Mouse (Mus musculus) gastrocnemius, adult 18-20 months (tissue): Measurements from ENCODE around the gene Jam2. TPM values are rescaled to one million over a fixed set of nuclear protein-coding genes. Genes with fewer than 3 reads are reported as not detected.

Experiments
- DNase-seq: peaks from one replicate; pipeline ENCODE4 v3.0.0; 2021; ENCODE audit warnings: low spot score
- total RNA-seq, 2 experiments: library from RNA; stranded (reverse); gene quantifications; 2 replicates each; pipeline ENCODE4 v1.2.3; 2021

The Jam2 gene
- total RNA-seq, 2 experiments from 2014 or later: 12.2 to 19.0 TPM

GRCm38 (mm10) chr16:84778861-84779630 is 5.1 kb downstream of the Jam2 start:
- no peak for DNase-seq

DNA sequence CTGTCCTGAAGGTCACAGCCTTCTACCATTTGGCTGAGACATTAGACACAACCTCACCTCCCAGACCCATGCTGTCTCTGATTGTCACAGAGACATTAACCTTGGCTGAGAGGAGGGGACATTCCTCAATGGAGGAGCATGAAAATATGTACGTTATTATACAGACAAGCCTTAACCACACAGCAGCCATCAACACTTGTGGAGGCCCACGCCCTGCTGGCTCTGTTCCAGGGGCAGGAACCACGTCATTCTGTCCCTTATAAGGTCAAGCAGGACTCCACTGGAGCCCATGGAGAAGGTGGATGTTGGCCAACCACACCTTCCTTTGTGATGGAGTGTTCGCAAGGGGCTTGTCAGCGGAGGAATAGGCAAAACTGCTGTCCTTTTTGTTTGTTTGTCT is 5.8 kb downstream of the Jam2 start:
- DNase-seq: no peak

DNA sequence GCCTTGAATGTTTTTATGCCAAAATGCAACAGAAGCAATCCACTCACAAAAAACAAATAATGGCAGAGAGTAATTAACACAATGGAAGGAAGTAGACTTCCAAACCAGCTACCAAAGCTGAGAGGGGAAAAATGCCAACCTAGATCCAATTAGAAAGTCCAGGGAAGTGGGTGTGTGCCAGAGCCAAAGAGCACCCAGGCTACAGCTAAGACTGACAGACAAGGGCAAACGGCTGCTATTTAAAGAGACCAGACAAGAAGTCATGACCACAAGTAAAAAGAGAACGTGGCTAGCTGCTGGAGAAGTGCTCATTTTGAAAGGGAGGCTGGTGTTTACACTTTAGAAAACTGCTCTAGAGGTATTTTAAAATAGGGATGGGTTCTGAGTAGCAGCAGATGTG is 9.4 kb downstream of the Jam2 start:
- DNase-seq: no peak

GRCm38 (mm10) chr16:84784966-84785365 is 11.0 kb downstream of the Jam2 start:
- DNase-seq: no peak

DNA sequence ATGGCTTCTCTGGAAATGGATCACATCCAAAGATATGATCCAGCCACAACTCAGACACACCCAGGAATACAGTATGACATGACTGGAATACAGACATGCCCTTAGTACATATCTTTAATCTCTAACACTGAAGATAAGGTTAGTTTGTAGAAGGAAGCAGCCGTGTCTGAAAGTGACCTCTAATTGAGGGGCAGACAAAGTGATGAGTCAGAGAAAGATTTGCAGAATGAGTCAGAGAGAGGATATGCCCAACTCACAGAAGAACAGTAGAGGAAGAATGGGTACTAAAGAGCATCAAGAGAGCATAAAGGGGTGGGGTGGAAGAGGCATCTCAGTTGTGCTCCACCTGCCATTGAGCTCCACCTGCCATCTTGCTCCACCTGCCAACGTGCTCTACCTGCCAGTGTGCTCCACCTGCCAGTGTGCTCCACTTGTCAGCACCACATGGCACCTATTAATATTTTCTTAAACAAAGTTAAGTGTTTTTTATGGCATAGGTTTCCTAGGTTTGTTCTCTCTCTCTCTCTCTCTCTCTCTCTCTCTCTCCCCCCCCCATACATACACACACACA is 16.8 kb downstream of the Jam2 start:
- no peak for DNase-seq

- no peak for DNase-seq
Measured at GRCm38 (mm10) chr16:84793401-84793800, 19.5 kb downstream of the Jam2 start.

DNA sequence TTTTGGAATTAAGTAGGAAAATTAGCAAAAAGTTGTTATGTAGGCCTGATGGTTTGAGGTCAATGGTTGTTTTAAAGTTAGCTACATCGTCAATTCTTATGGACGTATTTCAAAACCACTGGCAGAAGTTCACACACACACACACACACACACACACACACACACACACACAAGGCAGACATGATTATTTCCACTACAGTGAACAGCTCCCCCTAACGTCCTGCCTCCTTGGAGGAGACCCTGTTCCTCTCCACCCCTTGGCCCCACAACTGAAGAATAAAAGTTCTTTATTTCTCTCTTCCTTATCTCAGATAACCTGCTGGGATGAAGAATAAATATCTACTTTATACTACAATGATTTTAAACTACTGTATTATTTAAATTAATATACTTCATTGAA is 21.4 kb downstream of the Jam2 start:
- DNase-seq: no peak

- DNase-seq: no peak
Measured at GRCm38 (mm10) chr16:84796678-84797077, 22.8 kb downstream of the Jam2 start.

- no peak for DNase-seq
Measured at GRCm38 (mm10) chr16:84800038-84800437, 26.1 kb downstream of the Jam2 start.

DNA sequence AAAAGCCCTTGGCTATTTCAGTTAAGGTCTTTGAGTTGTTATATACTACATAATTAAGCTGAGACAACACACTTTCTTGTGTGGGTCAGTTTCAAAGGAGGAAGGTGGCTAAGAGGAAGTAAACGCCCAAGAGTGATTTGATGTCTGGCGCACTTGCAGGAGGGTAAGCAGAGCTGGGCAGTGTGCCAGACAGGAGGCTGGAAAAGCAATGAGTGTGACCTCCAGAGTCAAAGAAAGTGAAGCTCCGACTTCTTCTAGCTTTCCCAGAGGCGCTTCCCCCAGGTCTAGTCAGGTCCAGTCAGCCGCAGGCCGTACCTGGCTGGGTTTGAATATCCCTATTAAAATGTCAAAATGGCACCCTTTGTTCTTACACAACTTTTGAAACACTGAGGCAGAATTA is 28.3 kb downstream of the Jam2 start:
- peak; percentile 32 for DNase-seq

- no peak for DNase-seq
Measured at GRCm38 (mm10) chr16:84804866-84805265, 30.9 kb downstream of the Jam2 start.

- DNase-seq: no peak
Measured at GRCm38 (mm10) chr16:84806175-84806574, 32.3 kb downstream of the Jam2 start.

- DNase-seq: no peak
Measured at GRCm38 (mm10) chr16:84807874-84808273, 34.0 kb downstream of the Jam2 start.

DNA sequence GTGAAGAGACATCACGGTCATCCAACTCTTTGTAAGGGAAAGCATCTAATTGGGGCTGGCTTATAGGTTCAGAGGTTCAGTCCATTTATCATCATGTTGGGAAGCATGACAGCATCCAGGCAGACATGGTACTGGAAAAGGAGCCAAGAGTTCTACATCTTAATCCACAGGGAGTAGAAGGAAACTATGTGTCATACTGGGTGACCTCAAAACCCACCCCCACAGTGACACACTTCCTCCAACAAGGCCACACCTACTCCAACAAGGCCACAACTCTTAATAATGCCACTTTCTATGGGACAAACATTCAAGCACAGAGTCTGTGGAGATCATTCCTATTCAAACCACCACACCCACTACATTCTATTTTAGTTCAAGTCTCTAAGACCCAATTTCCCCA is 36.3 kb downstream of the Jam2 start:
- DNase-seq: no peak

GRCm38 (mm10) chr16:84813852-84814251 is 39.9 kb downstream of the Jam2 start:
- no peak for DNase-seq

DNA sequence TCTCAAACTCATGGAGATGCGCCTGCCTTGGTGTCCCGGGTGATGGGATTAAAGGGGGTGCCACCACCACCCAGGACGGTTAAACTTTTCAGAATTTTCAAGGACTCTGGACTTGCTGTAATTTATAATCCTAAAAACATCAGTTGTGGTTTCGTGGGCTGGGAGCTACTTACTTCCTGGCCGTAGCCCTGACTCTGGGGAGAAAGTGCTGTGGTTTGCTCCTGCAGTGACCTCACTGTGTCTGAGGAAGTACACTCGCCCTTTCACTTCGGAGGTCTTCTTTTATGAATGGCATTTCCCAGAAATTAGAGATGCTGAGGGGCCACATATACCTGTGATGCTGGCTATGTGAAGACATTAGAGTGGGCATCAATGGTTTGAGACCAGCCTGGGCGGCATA is 40.6 kb downstream of the Jam2 start:
- no peak for DNase-seq

DNA sequence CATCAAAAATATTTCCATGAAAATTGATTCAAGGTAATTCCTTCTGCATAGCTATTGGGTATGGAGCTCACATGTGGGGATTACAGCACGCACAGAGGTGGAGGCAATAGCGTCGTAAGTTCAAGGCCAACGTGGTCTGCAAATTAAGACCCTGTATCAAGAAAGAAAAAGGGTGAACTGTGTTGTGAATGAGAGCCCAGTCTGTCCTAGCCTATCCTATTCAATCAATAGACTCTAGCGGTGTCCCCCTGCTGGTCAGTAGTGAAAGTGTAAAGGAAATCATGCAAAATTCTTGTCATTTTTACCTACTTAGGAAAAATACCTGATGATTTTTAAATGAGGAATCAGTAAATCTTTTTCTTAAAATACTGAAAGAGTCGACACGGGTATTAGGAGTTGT is 43.5 kb downstream of the Jam2 start:
- DNase-seq: no peak

DNA sequence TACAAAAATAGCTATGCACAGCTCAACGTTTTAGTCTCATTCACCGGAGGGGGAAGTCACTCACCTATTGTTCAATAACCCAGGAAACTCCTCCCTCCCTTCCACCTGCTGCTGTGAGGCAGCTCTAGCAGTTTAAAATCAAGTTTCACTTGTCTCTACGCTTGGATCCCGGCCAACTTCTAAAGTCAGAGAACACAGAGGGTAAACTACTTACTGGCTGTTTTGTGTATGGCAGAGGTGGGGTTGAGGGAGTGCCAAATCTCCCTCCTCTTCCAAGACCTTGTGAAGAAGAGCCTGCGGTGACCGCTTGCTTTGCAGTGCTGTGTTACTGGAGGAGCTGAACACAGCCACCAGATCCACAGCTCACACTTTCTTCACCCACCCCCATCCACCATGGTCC is 51.1 kb downstream of the Jam2 start:
- peak; percentile 43 for DNase-seq

DNA sequence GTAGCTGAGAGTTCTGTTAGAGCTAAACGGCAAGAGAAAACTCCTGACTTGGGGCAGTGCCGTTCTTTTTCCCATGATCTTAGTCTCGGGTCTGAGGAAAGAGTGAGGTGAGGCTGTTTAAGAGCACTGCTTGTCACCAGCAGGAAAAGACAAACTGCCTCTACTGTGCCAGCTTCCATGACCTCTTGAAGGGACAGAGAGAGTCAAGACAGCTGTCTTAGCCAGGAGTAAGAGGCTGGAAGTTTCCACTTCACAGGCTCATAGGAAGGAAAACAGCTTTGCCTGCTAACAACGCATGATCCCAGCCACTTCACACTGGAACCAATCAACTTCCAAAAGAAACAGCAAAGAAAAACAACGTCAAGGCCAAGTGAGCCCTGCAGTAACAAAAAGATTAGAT is 57.8 kb downstream of the Jam2 start:
- DNase-seq: peak; percentile 29

- DNase-seq: peak; percentile 56
Measured at GRCm38 (mm10) chr16:84832736-84833135, 58.8 kb downstream of the Jam2 start.

DNA sequence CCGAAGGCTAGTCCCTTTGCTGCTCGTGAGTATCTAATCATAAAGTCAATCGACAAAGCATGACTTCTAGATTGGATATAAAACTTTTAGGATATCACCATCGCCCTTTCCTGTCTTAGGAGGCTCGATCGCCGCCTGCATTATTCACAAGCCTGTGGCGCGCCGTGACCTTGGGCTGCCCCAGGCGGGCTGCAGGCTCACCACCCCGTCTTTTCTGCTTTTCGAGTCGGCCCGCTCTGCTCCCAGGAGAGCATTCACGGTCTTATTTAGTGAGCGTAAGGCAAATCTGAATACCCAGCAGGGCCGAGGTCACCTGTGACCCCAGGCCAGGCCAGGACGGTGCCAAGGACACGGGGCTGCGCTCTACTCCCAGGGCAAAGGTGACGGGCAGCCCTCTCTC is 60.4 kb downstream of the Jam2 start:
- DNase-seq: peak; percentile 12

GRCm38 (mm10) chr16:84834745-84835440 is 61.0 kb downstream of the Jam2 start, which contains the start of gene Gabpa:
Gene Gabpa, plus strand, starts transcription at chr16:84834925.
- peak; percentile 93 for DNase-seq

GRCm38 (mm10) chr16:84835441-84835822 is 61.5 kb downstream of the Jam2 start, which contains the start of gene Atp5j:
Gene Atp5j, minus strand, starts transcription at chr16:84835625.
- peak; percentile 81 for DNase-seq
